Mouse (Mus musculus) CH12.LX (cell line): ENCODE measurements around the gene Ufd1. TPM values are rescaled to one million over a fixed set of nuclear protein-coding genes. Genes with fewer than 3 reads are reported as not detected.

Source experiments
- DNase-seq: peaks from one replicate; pipeline ENCODE4 v3.0.0-alpha.2; 2013; ENCODE audit errors: extremely low read depth
- H3K27ac ChIP-seq: 2 replicates; pipeline ENCODE4 v1.5.1; 2012; ENCODE audit warnings: low read depth, mild to moderate bottlenecking, control low read depth, moderate library complexity; ENCODE audit not compliant: insufficient read depth
- H3K27me3 ChIP-seq: replicated peaks from 2 replicates; pipeline ENCODE3; 2012; ENCODE audit warnings: inconsistent platforms
- H3K36me3 ChIP-seq, 2 experiments: replicated peaks in 1 of 2; 2 replicates each; pipeline versions ENCODE3 to v1.6.1; 2012; ENCODE audit warnings: inconsistent platforms in 1 of 2, low read length in 1 of 2, mild to moderate bottlenecking in 1 of 2, mixed read lengths in 1 of 2, moderate library complexity in 1 of 2; ENCODE audit not compliant: control insufficient read depth in 1 of 2, insufficient read depth in 1 of 2
- H3K4me1 ChIP-seq, 2 experiments: 2 replicates each; pipeline ENCODE4 v1.6.1; 2012; ENCODE audit warnings: inconsistent platforms in 1 of 2, moderate library complexity in 1 of 2; ENCODE audit not compliant: insufficient read depth in 2 of 2, control insufficient read depth in 1 of 2
- H3K4me2 ChIP-seq: 2 replicates; pipeline ENCODE4 v1.6.1; 2012; ENCODE audit warnings: low read depth, mild to moderate bottlenecking, control low read depth; ENCODE audit not compliant: poor library complexity, insufficient read depth, severe bottlenecking
- H3K4me3 ChIP-seq, 3 experiments: fragments of 150-350 bp in 1 of 3; sonication (generic) in 1 of 3; replicated peaks in 1 of 3; 2 replicates each; pipeline versions ENCODE3 to v1.5.1; 2011 to 2012; ENCODE audit warnings: low read depth in 2 of 3, low read length in 2 of 3, mild to moderate bottlenecking in 2 of 3, moderate library complexity in 2 of 3, control low read depth in 1 of 3, improper control_type of control experiment in 1 of 3, inconsistent platforms in 1 of 3, mixed read lengths in 1 of 3; ENCODE audit not compliant: poor library complexity in 1 of 3
- H3K79me2 ChIP-seq: replicated peaks from 2 replicates; pipeline ENCODE4 v1.6.1; 2012; ENCODE audit warnings: mild to moderate bottlenecking, moderate library complexity; ENCODE audit not compliant: control insufficient read depth, poor library complexity, insufficient read depth, severe bottlenecking; ENCODE audit errors: extremely low read depth
- H3K9ac ChIP-seq: 2 replicates; pipeline ENCODE4 v1.6.1; 2012; ENCODE audit warnings: low read depth, mild to moderate bottlenecking, control low read depth, moderate library complexity; ENCODE audit not compliant: insufficient read depth
- H3K9me3 ChIP-seq: replicated peaks from 2 replicates; pipeline ENCODE3; 2012; ENCODE audit warnings: low read length, inconsistent platforms, mixed read lengths
- BHLHE40 ChIP-seq: IDR thresholded peaks from 2 replicates; pipeline ENCODE4 v1.6.1; 2011; ENCODE audit warnings: mild to moderate bottlenecking, low read depth, low read length, improper control_type of control experiment
- CHD1 ChIP-seq: IDR thresholded peaks from 2 replicates; pipeline ENCODE4 v1.6.1; 2012; ENCODE audit warnings: low read depth, low read length, improper control_type of control experiment, inconsistent platforms
- CTCF ChIP-seq, 2 experiments: IDR thresholded peaks in 1 of 2; conservative IDR thresholded peaks in 1 of 2; 2 replicates each; pipeline ENCODE4 v1.5.1; 2011 to 2012; ENCODE audit warnings: low read depth in 2 of 2, low read length in 2 of 2, improper control_type of control experiment in 1 of 2, inconsistent platforms in 1 of 2, mild to moderate bottlenecking in 1 of 2, moderate library complexity in 1 of 2
- E2F4 ChIP-seq: IDR thresholded peaks from 2 replicates; pipeline ENCODE4 v1.6.1; 2011; ENCODE audit warnings: low read depth, low read length, improper control_type of control experiment; ENCODE audit not compliant: insufficient replicate concordance
- ETS1 ChIP-seq: conservative IDR thresholded peaks from 2 replicates; pipeline ENCODE4 v1.6.1; 2012; ENCODE audit warnings: low read depth, mild to moderate bottlenecking, inconsistent platforms, low read length, improper control_type of control experiment, moderate library complexity
- HCFC1 ChIP-seq: IDR thresholded peaks from 2 replicates; pipeline ENCODE4 v1.6.1; 2012; ENCODE audit warnings: low read depth, mild to moderate bottlenecking, inconsistent platforms, low read length, improper control_type of control experiment
- IRF4 ChIP-seq: IDR thresholded peaks from 2 replicates; pipeline ENCODE4 v1.6.1; 2014; ENCODE audit warnings: low read depth, mild to moderate bottlenecking, inconsistent platforms, low read length, improper control_type of control experiment
- KAT2A ChIP-seq: IDR thresholded peaks from 2 replicates; pipeline ENCODE4 v1.6.1; 2012; ENCODE audit warnings: low read length, improper control_type of control experiment, inconsistent platforms; ENCODE audit not compliant: insufficient replicate concordance
- MAX ChIP-seq: IDR thresholded peaks from 2 replicates; pipeline ENCODE4 v1.6.1; 2011; ENCODE audit warnings: low read length, improper control_type of control experiment
- MAZ ChIP-seq: IDR thresholded peaks from 2 replicates; pipeline ENCODE4 v1.6.1; 2012; ENCODE audit warnings: low read depth, mild to moderate bottlenecking, inconsistent platforms, low read length, improper control_type of control experiment, moderate library complexity
- MEF2A ChIP-seq: IDR thresholded peaks from 2 replicates; pipeline ENCODE4 v1.6.1; 2014; ENCODE audit warnings: low read depth, mild to moderate bottlenecking, inconsistent platforms, low read length, improper control_type of control experiment, borderline replicate concordance
- MXI1 ChIP-seq: IDR thresholded peaks from 2 replicates; pipeline ENCODE4 v1.6.1; 2011; ENCODE audit warnings: mild to moderate bottlenecking, low read depth, low read length, improper control_type of control experiment
- MYC ChIP-seq: IDR thresholded peaks from 2 replicates; pipeline ENCODE4 v1.6.1; 2011; ENCODE audit warnings: low read depth, mild to moderate bottlenecking, improper control_type of control experiment, low read length
- NRF1 ChIP-seq: IDR thresholded peaks from 2 replicates; pipeline ENCODE4 v1.6.1; 2014; ENCODE audit warnings: low read depth, mild to moderate bottlenecking, inconsistent platforms, low read length, improper control_type of control experiment, moderate library complexity
- PAX5 ChIP-seq: IDR thresholded peaks from 2 replicates; pipeline ENCODE4 v1.6.1; 2012; ENCODE audit warnings: low read length, inconsistent platforms, mixed read lengths
- POLR2A ChIP-seq: IDR thresholded peaks from 2 replicates; pipeline ENCODE4 v1.6.1; 2011; ENCODE audit warnings: low read depth, mild to moderate bottlenecking, improper control_type of control experiment, low read length
- RAD21 ChIP-seq: IDR thresholded peaks from 2 replicates; pipeline ENCODE4 v1.6.1; 2011; ENCODE audit warnings: low read depth, mild to moderate bottlenecking, low read length, improper control_type of control experiment, moderate library complexity
- RCOR1 ChIP-seq: conservative IDR thresholded peaks from 2 replicates; pipeline ENCODE4 v1.6.1; 2012; ENCODE audit warnings: low read depth, mild to moderate bottlenecking, inconsistent platforms, low read length, improper control_type of control experiment
- SIN3A ChIP-seq: IDR thresholded peaks from 2 replicates; pipeline ENCODE4 v1.6.1; 2012; ENCODE audit warnings: low read length, improper control_type of control experiment, inconsistent platforms
- SMC3 ChIP-seq: IDR thresholded peaks from 2 replicates; pipeline ENCODE4 v1.6.1; 2011; ENCODE audit warnings: low read depth, low read length, improper control_type of control experiment
- TBP ChIP-seq: conservative IDR thresholded peaks from 2 replicates; pipeline ENCODE4 v1.6.1; 2011; ENCODE audit warnings: low read depth, low read length, improper control_type of control experiment
- TCF12 ChIP-seq: IDR thresholded peaks from 2 replicates; pipeline ENCODE4 v1.6.1; 2014; ENCODE audit warnings: low read depth, mild to moderate bottlenecking, inconsistent platforms, low read length, improper control_type of control experiment
- UBTF ChIP-seq: IDR thresholded peaks from 2 replicates; pipeline ENCODE4 v1.6.1; 2012; ENCODE audit warnings: low read depth, mild to moderate bottlenecking, inconsistent platforms, low read length, improper control_type of control experiment, moderate library complexity
- ZKSCAN1 ChIP-seq: IDR thresholded peaks from 2 replicates; pipeline ENCODE4 v1.6.1; 2012; ENCODE audit warnings: low read depth, inconsistent platforms, low read length, improper control_type of control experiment, borderline replicate concordance
- ZMIZ1 ChIP-seq: IDR thresholded peaks from 2 replicates; pipeline ENCODE4 v1.6.1; 2012; ENCODE audit warnings: low read depth, mild to moderate bottlenecking, inconsistent platforms, low read length, improper control_type of control experiment
- dilution Hi-C: fragments of 300-500 bp; cut with MboI; formaldehyde crosslinking; loops from 2 replicates; pipeline ENCODE4 v1.14.3; 2020; ENCODE audit warnings: low sequenced_read_pairs; ENCODE audit not compliant: extremely low pct_unique_long_range_greater_than_20kb, extremely low pct_ligation_motif_present
- in situ Hi-C: fragments of 300-500 bp; cut with MboI; formaldehyde crosslinking; loops from 3 replicates; pipeline ENCODE4 v1.14.3; 2019; ENCODE audit warnings: low sequenced_read_pairs, low pct_ligation_motif_present, low pct_unique_long_range_greater_than_20kb, mixed read lengths
- polyA plus RNA-seq: library from polyadenylated mRNA; unstranded; fragments of >175 nt; gene quantifications from 2 replicates; pipeline ENCODE4 v1.2.1, GENCODE M21; 2012; ENCODE audit warnings: low read depth; ENCODE audit not compliant: insufficient read length
- total RNA-seq, 2 experiments: library from RNA; depleted of rRNA; stranded (reverse); fragments of 300-350 nt in 1 of 2; fragments of >200 nt in 1 of 2; gene quantifications; 2 replicates each; pipeline ENCODE4 v1.2.3; 2012 to 2014

The Ufd1 gene
- total and polyA plus RNA-seq, 3 experiments, result 43.6 to 80.8 (median 62.6) TPM

DNA sequence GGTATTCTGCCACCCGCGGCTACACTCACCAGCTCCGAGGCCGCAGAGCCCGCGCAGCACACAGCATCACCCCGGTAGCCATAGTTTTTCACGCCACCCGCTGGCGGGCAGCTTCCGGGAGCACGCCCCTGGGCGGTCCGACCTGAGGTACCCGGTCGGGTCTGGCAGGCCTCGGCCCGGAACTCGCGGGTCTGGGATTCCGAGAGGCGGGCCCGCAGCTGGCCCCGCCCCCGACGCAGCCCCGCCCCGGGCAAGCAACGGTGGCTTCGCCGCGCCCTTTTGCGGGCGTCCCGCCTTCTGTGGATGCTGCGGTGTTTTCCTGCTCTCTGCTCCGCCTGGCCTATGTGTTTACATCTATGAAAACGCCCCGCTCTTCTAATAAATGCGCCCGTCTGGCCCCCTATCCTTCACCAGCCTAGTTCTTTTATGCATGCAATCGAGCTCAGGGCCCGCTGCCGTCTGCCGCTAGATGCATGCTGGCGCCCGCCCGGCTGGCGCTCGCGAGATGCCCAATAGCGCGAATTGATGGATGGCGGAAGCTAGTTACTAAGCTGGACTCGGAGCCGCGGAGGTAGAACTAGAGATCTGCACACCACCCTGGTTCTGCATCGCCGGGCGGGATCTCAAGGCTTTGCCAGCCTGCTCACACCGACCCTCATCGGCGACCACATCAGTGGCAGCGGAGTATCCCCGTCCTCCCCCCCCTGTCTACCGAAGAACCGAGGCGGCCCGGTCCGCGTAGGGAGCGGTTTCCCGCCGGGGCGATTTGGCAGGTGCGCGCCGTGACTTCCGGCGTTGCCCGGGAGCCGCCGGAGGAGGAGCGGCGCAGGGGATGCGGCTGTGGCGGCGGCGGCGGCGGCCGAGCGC lies 65.1 kb downstream of the Ufd1 start, which contains the start of the genes Mrpl40 and Hira (continued):
- TF ChIP-seq E2F4, result peak; percentile 64; the same call in 1 of the 2 replicates
- peak; percentile 39; the same call in 1 of the 2 replicates for TF ChIP-seq MEF2A
- peak; percentile 76; the same call in 1 of the 2 replicates for TF ChIP-seq TBP
- no peak for TF ChIP-seq PAX5
- peak; percentile 90; the same call in 1 of the 2 replicates for TF ChIP-seq KAT2A
- TF ChIP-seq RCOR1, result no peak
- peak; percentile 75 for TF ChIP-seq IRF4
- TF ChIP-seq TCF12, result peak; percentile 90
- TF ChIP-seq, all 38 proteins: peak for 19

DNA sequence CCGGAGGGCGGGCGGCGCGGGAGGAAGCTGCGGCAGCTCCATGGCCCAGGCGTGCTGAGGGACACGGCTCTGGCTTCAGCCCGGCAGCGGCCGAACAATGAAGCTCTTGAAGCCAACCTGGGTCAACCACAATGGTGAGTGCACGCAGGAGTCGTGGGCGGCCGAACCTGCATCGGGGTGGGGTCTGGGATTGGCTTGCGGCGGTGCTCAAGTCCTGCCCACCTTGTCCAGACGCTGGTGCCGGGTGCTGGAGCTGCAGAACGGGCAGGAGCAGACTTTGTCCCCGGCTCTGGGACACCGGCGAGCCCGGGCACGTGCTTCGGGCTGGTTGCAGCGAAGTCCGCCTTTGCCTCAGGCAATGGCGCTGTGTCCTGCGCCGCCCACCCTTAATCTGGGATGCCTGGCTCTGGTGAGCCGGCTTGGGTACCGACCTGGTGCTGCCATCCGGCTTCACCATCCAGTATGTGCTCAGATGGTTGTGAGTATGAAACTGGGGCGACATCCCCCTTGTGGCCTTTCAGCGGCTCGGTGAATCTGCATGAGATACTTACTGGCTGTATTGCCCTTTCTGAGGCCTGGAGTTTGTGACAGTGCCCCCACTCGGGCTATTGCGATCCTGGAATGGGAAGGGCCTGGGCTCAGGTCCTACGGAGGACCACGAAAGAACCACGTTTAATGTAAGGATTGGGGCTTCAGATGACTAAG lies 66.0 kb downstream of the Ufd1 start:
- in situ Hi-C loops, result loop anchor here (10.0 kb wide), 1 partner anchor 207 kb away; no protein-coding TSS in a partner anchor
- TF ChIP-seq POLR2A (peak; percentile 48; the same call in 1 of the 2 replicates), UBTF (peak; percentile 64), ZMIZ1 (peak; percentile 12; the same call in 1 of the 2 replicates), MAX (peak; percentile 65), RAD21 (no peak; the same call in 1 of the 2 replicates), HCFC1 (peak; percentile 53), SIN3A (peak; percentile 87), BHLHE40 (peak; percentile 74), CHD1 (peak; percentile 39; the same call in 1 of the 2 replicates), KAT2A (0 out of 2 replicates have a peak, but pooled peaks have one; percentile 34), ZKSCAN1 (no peak), NRF1 (no peak), MYC (peak; percentile 85), IRF4 (peak; percentile 39; the same call in 1 of the 2 replicates), TCF12 (peak; percentile 59; the same call in 1 of the 2 replicates), MAZ (peak; percentile 47; the same call in 1 of the 2 replicates), ETS1 (no peak), RCOR1 (no peak), MXI1 (peak; percentile 66), SMC3 (no peak; the same call in 1 of the 2 replicates), E2F4 (no peak), TBP (0 out of 2 replicates have a peak, but pooled peaks have one; percentile 53), MEF2A (no peak), CTCF (conservative IDR thresholded peaks at IDR 0.05 in 1 of 2, IDR thresholded peaks at IDR 0.05 in 1 of 2; ENCODE audit: low read depth in 2 of 2, low read length in 2 of 2) (peak in 1 of 2 experiments; percentile 73; a peak in 2 of 4 replicates)
- no peaks in the 10 kb centered on the region for H3K27me3 ChIP-seq
- H3K36me3 ChIP-seq, result peaks cover 20 to 62% of the 10 kb centered on the region in 2 experiments
- dilution Hi-C loops, result no loop called here
- H3K27ac ChIP-seq, result peak overlapping the region; percentile 84
- no peaks in the 10 kb centered on the region for H3K9me3 ChIP-seq
- DNase-seq, result peak; percentile 85
- peaks cover 2 to 57% of the 10 kb centered on the region in 2 experiments; a peak in 3 of 4 replicates for H3K4me1 ChIP-seq
- peak overlapping the region; percentile 47 for H3K4me2 ChIP-seq
- H3K9ac ChIP-seq, result peak overlapping the region; percentile 78
- peaks cover 66% of the 10 kb centered on the region for H3K79me2 ChIP-seq
- peak overlapping the region; percentile 91 to 95 (median 93) for H3K4me3 ChIP-seq
